Mouse (Mus musculus) liver, embryonic 12.5 days (tissue): ENCODE results near the gene Stub1. TPM values are rescaled to one million over a fixed set of nuclear protein-coding genes. Genes with fewer than 3 reads are reported as not detected.

Experiments
- ATAC-seq: fragments of 200-750 bp; cut with Nextera tagmentation; 2 replicates; pipeline ENCODE4 v1.8.0; 2017; ENCODE audit warnings: moderate number of reproducible peaks, mild to moderate bottlenecking, moderate library complexity
- H3K27ac ChIP-seq: fragments of 300-500 bp; sonication (generic); 2 replicates; pipeline ENCODE4 v1.5.1; 2016; ENCODE audit warnings: mild to moderate bottlenecking
- H3K27me3 ChIP-seq: fragments of 300-500 bp; sonication (generic); replicated peaks from 2 replicates; pipeline ENCODE4 v1.6.1; 2016; ENCODE audit warnings: mild to moderate bottlenecking, moderate library complexity
- H3K36me3 ChIP-seq: fragments of 300-500 bp; sonication (generic); 2 replicates; pipeline ENCODE4 v1.6.1; 2016; ENCODE audit warnings: mild to moderate bottlenecking, moderate library complexity
- H3K4me1 ChIP-seq: fragments of 300-500 bp; sonication (generic); 2 replicates; pipeline ENCODE4 v1.6.1; 2016
- H3K4me2 ChIP-seq: fragments of 300-500 bp; sonication (generic); 2 replicates; pipeline ENCODE4 v1.6.1; 2016; ENCODE audit warnings: mild to moderate bottlenecking, moderate library complexity
- H3K4me3 ChIP-seq: fragments of 300-500 bp; sonication (generic); 2 replicates; pipeline ENCODE4 v1.5.1; 2016; ENCODE audit warnings: mild to moderate bottlenecking, moderate library complexity
- H3K9ac ChIP-seq: fragments of 300-500 bp; sonication (generic); 2 replicates; pipeline ENCODE4 v1.6.1; 2016; ENCODE audit warnings: mild to moderate bottlenecking, moderate library complexity
- H3K9me3 ChIP-seq: fragments of 300-500 bp; sonication (generic); replicated peaks from 2 replicates; pipeline ENCODE4 v1.6.1; 2016; ENCODE audit warnings: mild to moderate bottlenecking, moderate library complexity
- WGBS: fragments of 180-500 bp; shearing (Covaris S2); methylation state at CpG from one replicate; pipeline ENCODE4 v1.1.7; 2016; ENCODE audit not compliant: insufficient replicate concordance; 5-methylcytosine and 5-hydroxymethylcytosine counted together
- polyA plus RNA-seq: library from polyadenylated mRNA; unstranded; fragments of >200 nt; fragmentation: Nextera tagmentation; extraction: Ambion mirVana; gene quantifications from 2 replicates; pipeline ENCODE4 v1.2.1, GENCODE M21; 2016

Stub1 gene
- polyA plus RNA-seq, 1 experiment from 2014 or later, result 156 TPM

DNA sequence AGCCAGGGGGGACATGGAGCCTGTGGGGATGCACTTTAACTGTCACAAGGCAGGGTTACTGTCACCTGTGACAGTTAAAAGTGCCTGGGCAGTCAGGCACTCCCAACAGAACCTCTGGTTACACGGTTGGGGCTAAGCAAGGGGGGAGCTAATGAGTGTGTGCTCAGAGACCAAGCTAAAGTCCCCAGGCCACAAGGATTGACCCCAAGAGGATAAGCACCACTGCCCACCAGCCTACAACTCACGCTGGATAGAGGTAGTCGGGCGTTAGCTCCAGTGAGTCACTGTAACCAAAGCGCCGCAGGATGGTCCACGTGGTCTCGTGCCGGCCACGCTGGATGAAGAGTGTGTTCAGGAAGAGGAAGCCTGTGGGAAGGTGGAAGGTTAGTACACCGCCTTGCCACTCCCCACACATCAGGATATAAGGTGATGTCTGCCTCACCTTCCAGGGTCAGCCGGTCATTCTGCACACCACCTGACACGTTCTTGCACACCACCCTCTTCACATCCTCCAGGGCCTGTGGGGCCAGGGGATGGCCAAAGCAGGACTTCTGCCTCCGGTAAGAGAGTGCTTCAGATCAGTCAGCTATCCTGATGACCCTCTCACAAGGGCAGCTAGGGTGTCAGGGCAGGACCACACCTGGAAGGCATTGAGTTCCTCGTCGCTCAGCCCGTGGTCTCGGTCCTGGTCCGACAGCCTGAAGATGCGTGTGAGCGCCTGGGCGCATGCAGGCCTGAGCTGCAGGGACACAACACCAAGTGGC lies 8.1 kb upstream of the Stub1 start, which contains the start of gene Gm20683:
Gm20683 (minus strand) TSS at position 647 of the 764 bp plus-strand sequence.
- ATAC-seq, result no peak
- 90% methylated on average over 22 of the region's 22 CpGs for WGBS
- H3K4me1 ChIP-seq, result peaks cover 65% of the 10 kb centered on the region
- no peaks in the 10 kb centered on the region for H3K9me3 ChIP-seq
- no peak within 1 kb of the TSS; the same call in 1 of the 2 replicates for H3K4me2 ChIP-seq
- peaks cover 72% of the 10 kb centered on the region for H3K36me3 ChIP-seq
- H3K4me3 ChIP-seq, result no peak within 1 kb of the TSS
- H3K9ac ChIP-seq, result no peak within 1 kb of the TSS
- no peak within 1 kb of the TSS for H3K27ac ChIP-seq
- H3K27me3 ChIP-seq, result no peaks in the 10 kb centered on the region

DNA sequence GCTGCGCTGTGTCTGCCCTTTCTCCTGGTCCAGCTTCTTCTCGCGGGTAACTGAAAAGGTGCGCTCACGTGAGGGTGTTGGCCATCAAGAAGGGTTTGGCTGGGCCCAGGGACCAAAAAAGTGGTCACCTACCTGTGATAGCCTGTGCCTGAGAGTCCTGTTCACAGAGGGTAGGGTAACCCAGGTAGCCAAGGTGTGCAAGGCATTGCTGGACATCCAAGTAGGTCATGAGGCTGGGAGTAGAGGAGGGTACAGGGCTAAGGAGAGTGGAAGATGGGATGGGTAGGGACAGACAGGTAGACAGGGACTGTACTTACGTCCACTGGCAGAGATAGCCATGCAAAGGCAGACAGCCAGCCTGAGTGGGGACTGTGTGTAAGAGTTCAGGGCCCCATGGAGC lies 7.3 kb upstream of the Stub1 start:
- Histone ChIP-seq H3K27ac (no peak overlapping the region), H3K4me1 (peaks cover 73% of the 10 kb centered on the region), H3K4me2 (no peak overlapping the region), H3K4me3 (no peak overlapping the region), H3K9ac (no peak overlapping the region), H3K36me3 (peaks cover 70% of the 10 kb centered on the region), H3K9me3 (no peaks in the 10 kb centered on the region), H3K27me3 (no peaks in the 10 kb centered on the region)
- 90% methylated on average over 6 of the region's 6 CpGs for WGBS
- no peak for ATAC-seq

DNA sequence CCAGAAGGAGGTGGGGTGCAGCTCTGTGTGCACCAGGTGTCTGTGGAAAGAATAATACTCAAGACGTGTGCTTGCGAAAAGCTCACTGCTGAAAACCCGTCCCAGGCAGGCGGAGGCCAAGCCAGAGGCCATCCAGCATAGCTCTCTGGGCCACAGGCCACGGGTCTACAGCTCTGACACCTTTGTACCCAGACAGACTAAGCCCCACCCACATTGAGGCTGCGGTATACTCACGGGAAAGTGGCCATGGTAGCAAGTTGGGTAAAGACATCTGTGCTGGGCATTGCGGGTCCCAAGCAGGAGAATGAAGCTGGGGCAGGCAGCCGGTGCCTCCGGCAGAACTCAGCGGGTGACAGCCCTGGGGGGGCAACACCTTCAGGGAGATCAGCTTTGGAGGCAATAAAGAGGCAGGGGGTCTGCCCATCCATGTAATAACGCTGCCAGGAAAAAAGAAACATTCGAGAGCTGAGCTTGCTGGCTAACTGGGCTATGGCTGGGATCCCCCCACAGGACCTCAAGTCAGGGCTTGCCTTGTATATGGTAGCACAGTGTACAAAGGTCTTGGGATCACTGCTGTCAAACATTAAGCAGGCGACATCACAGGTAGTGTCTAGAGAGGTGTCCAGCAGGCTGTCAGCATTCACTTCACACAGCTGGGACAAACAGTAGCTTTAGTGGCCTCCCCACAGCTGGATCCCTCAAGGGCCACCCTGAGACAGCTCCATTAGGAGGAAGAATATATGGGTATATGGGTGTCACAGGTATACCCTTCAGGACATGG lies 6.4 kb upstream of the Stub1 start:
- H3K4me3 ChIP-seq, result no peak overlapping the region
- no peaks in the 10 kb centered on the region for H3K9me3 ChIP-seq
- ATAC-seq, result no peak
- peak overlapping the region; percentile 48 for H3K27ac ChIP-seq
- peaks cover 74% of the 10 kb centered on the region for H3K4me1 ChIP-seq
- H3K4me2 ChIP-seq, result no peak overlapping the region
- WGBS, result 79% methylated on average over 14 of the region's 14 CpGs
- H3K9ac ChIP-seq, result no peak overlapping the region; the same call in 1 of the 2 replicates
- H3K36me3 ChIP-seq, result peaks cover 72% of the 10 kb centered on the region
- no peaks in the 10 kb centered on the region for H3K27me3 ChIP-seq

DNA sequence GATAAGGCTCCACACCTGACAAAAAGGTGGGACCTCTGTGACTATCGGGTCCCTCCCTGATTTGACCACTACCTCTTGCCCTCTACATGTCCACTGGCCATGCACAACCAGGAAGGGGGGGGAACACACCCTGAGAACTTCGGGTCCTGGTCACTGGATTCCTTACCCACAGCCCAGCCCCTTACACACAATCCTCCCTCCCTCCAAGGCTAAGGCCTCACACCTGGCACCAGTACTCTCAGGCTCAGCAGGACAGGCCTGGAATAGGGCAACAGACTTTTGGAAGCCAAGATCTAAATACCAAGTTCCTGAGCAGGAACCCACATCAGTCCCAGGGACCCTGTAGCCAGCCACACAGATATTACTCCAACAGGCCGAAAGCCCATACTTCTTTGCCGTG lies 5.7 kb upstream of the Stub1 start:
- H3K27ac ChIP-seq, result peak overlapping the region; percentile 48
- H3K27me3 ChIP-seq, result no peaks in the 10 kb centered on the region
- no peak for ATAC-seq
- H3K9me3 ChIP-seq, result no peaks in the 10 kb centered on the region
- no peak overlapping the region for H3K4me2 ChIP-seq
- no peak overlapping the region for H3K9ac ChIP-seq
- no peak overlapping the region for H3K4me3 ChIP-seq
- H3K36me3 ChIP-seq, result peaks cover 77% of the 10 kb centered on the region
- peaks cover 78% of the 10 kb centered on the region for H3K4me1 ChIP-seq
- WGBS, result 83% methylated on average over 4 of the region's 4 CpGs

DNA sequence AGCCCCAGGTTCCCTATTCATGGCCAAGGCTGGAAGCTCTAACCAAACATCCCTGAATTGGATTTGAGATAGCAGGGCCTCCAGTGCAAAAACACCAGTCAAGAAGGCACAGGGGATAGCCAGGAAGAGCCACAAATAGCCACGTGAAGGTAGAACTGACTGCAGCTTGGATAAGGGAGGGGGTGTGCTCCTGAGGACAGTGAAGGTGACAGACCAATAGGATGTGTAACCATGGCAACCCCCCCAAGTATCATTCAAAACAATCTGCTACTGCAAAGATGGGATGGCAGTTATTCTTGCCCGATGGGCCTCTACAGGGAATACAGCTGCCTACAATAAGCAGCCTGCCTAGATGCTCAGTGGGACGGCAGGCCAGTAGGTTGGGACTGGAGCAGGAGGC lies 4.3 kb upstream of the Stub1 start:
- no peak for ATAC-seq
- Histone ChIP-seq H3K9ac (no peak overlapping the region), H3K9me3 (no peaks in the 10 kb centered on the region), H3K27me3 (no peaks in the 10 kb centered on the region), H3K27ac (peak overlapping the region; percentile 12; the same call in 1 of the 2 replicates), H3K4me2 (peak overlapping the region; percentile 71), H3K36me3 (peaks cover 71% of the 10 kb centered on the region), H3K4me3 (no peak overlapping the region), H3K4me1 (peaks cover 71% of the 10 kb centered on the region)
- WGBS, result 49% methylated on average over 3 of the region's 3 CpGs

DNA sequence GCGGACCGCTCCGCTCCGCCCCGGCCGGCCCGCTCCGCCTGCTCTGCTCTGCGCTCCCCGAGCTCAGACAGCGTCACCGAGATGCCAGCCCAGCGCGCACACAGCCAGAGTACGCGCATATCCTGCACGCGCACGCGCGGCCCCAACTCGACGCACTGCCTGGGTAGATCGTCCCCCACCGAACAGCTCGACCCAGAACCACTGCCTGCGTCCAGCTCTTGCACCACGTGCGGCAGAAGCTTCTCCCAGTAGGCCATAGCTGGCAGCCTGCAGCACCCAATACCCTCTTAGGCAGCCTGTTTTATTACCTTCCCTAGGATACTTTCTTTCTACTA lies 3.8 kb upstream of the Stub1 start, which contains the start of gene Rhbdl1:
Rhbdl1 (minus strand) TSS at position 220 of the 335 bp plus-strand sequence.
- 1% methylated on average over 28 of the region's 29 CpGs for WGBS
- ATAC-seq, result no peak
- Histone ChIP-seq H3K27me3 (no peaks in the 10 kb centered on the region), H3K4me2 (peak within 1 kb of the TSS; percentile 71), H3K4me3 (peak within 1 kb of the TSS; percentile 38), H3K27ac (peak within 1 kb of the TSS; percentile 12), H3K36me3 (peaks cover 66% of the 10 kb centered on the region), H3K4me1 (peaks cover 69% of the 10 kb centered on the region), H3K9ac (peak within 1 kb of the TSS; percentile 56), H3K9me3 (no peaks in the 10 kb centered on the region)

DNA sequence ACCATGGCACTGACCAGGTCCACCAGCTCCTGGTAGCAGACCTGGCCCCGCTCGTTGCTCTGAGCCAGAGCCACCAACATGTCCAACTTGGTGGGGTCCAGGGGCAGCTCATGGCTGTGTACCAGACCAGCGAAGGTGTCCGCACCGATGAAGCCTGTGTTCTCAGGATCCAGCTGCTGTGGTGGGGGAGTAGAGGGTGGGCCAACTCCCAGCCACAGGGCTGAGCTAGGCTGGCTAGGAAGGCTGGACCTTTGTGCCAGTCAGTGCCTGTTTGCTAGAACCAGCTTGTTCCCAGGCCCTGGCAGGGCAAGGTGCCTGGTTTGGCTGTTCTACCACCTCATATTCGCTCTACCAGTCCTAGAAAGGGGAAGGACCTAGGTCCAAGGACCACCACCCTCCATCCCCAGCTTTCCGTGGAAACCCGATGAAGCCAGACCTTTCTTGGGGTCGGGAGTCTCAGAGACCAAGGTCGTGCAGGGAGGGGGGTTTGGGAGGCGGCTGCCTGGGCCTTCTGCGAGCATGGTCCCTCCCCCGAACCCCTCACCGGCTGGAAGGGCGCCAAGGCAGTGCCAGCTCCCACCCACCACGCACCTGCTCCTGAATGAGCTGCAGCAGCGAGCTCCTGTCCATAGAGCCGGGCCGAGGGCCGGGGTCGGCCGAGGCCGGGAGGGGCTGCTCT lies 3.3 kb upstream of the Stub1 start:
- no peaks in the 10 kb centered on the region for H3K27me3 ChIP-seq
- H3K36me3 ChIP-seq, result peaks cover 65% of the 10 kb centered on the region
- H3K4me1 ChIP-seq, result peaks cover 74% of the 10 kb centered on the region
- H3K9ac ChIP-seq, result peak overlapping the region; percentile 56
- WGBS, result 25% methylated on average over 22 of the region's 23 CpGs
- ATAC-seq, result no peak
- peak overlapping the region; percentile 38 for H3K4me3 ChIP-seq
- H3K4me2 ChIP-seq, result peak overlapping the region; percentile 71
- H3K9me3 ChIP-seq, result no peaks in the 10 kb centered on the region
- H3K27ac ChIP-seq, result peak overlapping the region; percentile 12

DNA sequence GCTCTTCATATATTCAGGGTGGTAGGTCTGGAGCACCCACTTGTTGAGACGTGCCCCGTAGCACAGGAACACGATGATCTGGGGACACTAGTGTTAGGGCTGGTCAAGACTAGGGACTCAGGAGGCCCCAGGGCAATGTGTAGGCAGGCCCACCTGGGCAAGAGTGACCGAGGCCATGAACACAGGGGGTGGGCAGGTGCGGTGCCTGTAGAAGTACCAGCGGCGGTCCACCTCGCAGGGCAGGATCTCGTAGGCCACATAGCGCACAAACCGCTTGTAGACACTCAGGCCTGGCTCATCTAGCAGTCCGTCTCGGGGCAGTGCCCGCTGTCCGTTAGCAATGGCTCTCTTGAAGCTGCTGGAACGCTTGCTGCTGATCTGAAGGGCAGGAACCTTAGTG lies 2.6 kb upstream of the Stub1 start:
- no peaks in the 10 kb centered on the region for H3K27me3 ChIP-seq
- peaks cover 65% of the 10 kb centered on the region for H3K36me3 ChIP-seq
- H3K9me3 ChIP-seq, result no peaks in the 10 kb centered on the region
- no peak overlapping the region for H3K27ac ChIP-seq
- H3K9ac ChIP-seq, result 0 out of 2 replicates have a peak overlapping the region, but pooled peaks have one; percentile 56
- H3K4me2 ChIP-seq, result peak overlapping the region; percentile 71; the same call in 1 of the 2 replicates
- no peak for ATAC-seq
- WGBS, result 89% methylated on average over 16 of the region's 16 CpGs
- peaks cover 81% of the 10 kb centered on the region for H3K4me1 ChIP-seq
- H3K4me3 ChIP-seq, result no peak overlapping the region

DNA sequence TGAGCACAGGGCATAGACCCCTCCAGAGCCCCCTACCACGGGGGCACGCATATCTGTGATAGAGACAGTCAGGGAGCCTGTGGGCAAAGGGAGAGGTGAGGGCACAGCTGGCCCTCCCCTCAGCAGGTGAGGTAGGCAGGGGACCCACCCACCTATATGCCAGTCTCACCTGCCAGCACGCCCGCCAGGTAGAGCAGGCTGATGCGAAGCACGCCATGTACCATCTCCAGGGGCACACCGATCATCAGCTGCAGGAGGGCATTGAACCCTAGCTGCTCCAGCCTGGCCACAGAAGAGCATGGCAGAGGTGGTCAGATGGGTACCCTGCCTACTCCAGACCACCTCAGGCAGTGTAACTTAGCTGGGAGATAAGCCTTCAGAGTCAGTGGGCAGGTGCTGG lies 2.1 kb upstream of the Stub1 start:
- Histone ChIP-seq H3K4me1 (peaks cover 84% of the 10 kb centered on the region), H3K27me3 (no peaks in the 10 kb centered on the region), H3K36me3 (peaks cover 65% of the 10 kb centered on the region), H3K4me2 (peak overlapping the region; percentile 84), H3K4me3 (peak overlapping the region; percentile 84; the same call in 1 of the 2 replicates), H3K9me3 (no peaks in the 10 kb centered on the region), H3K9ac (peak overlapping the region; percentile 92; the same call in 1 of the 2 replicates), H3K27ac (no peak overlapping the region)
- 88% methylated on average over 7 of the region's 7 CpGs for WGBS
- no peak for ATAC-seq

DNA sequence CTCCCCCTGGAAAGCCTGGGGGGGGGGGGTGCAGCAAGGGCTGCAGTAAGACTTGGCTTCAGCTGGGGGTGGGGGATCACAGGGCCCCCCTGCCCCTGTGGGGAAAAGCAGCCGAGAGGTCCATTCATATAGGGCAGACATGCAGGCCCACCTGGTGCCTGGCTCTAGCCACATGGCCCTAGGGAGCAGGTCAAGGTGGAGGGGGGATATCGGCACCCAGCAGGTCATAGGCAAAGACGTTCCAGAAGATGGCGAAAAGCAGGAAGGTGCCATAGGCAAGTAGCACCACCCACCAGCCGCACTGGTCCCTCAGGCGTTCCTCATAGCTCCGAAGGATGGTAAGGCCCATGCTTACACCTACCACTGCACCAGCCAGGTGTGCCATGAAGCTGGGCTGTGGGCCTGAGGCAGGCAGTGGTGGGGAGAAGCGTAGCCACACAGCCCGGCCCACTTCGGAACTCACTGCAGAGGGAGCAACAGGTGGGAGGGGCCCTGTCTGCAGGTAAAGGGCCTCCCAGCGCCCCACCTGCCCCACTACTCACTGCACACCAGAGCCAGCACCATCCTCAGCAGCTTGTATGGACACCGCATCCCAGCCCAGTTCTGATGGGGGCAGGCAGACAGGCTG lies 1.5 kb upstream of the Stub1 start:
- Histone ChIP-seq H3K9me3 (no peaks in the 10 kb centered on the region), H3K9ac (peak overlapping the region; percentile 92), H3K4me1 (peaks cover 84% of the 10 kb centered on the region), H3K4me2 (peak overlapping the region; percentile 84), H3K4me3 (peak overlapping the region; percentile 84), H3K36me3 (peaks cover 65% of the 10 kb centered on the region), H3K27ac (peak overlapping the region; percentile 93), H3K27me3 (no peaks in the 10 kb centered on the region)
- no peak for ATAC-seq
- 89% methylated on average over 12 of the region's 12 CpGs for WGBS

DNA sequence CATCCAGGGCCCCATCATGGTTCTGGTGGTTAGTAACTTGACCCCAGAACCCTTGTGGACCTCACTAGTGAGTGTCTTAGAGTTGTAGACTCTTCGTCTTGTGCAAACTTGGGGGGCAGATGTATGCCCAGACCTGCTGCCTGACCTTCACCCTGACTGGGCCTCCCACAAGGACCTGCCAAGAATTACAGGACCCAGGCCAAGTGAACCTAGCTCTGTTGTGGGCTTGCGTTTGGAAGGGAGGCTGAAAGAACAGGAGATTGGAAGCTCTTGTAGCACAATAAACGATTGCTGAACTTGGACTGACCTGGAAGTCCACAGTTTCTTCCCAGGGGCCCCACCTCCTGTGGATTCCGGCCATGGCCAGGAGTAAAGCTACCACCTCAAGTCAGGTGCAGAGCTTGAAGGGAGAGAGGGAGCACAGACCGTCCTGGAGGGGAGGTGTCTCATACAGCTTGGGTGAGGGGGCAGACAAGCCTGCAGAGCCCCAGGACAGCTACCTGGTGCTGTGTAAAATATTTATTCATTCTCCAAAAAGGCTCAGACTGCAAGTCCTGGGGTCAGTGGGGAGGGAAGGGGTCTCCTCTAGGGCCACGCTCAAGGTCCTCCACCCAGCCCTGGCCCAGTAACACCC lies 874 bp upstream of the Stub1 start:
- H3K36me3 ChIP-seq, result peaks cover 60% of the 10 kb centered on the region
- WGBS, result 43% methylated on average over 6 of the region's 6 CpGs

More for the DNA sequence above, 874 bp upstream of the Stub1 start:
- peak overlapping the region; percentile 84 for H3K4me3 ChIP-seq
- peak overlapping the region; percentile 84 for H3K4me2 ChIP-seq
- H3K9ac ChIP-seq, result peak overlapping the region; percentile 92
- peak overlapping the region; percentile 93 for H3K27ac ChIP-seq
- no peaks in the 10 kb centered on the region for H3K27me3 ChIP-seq
- H3K4me1 ChIP-seq, result peaks cover 84% of the 10 kb centered on the region
- no peak for ATAC-seq
- no peaks in the 10 kb centered on the region for H3K9me3 ChIP-seq
